Mouse (Mus musculus): Measurements from ENCODE around the gene Tm9sf2.

DNA sequence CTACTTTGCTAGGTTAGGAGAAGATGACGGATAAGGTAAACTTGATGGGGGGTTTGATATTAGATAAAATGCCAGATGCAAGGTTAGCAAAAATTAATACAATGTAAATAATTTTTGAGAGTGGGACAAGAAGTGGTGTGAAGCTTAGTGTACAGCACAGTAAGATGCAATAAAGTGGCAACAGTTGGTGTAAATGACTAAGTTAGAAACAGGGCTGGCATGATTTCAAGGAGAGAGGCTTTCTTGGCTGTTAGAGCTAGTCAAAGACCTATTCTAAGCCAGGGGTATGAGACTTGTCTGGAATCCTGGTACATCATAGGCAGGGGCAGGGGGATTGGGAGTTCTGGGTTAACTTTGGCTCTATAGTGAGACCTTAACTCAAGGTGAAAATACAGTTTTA lies 9.4 kb downstream of the Tm9sf2 start:
- TF ChIP-seq CTCF (IDR thresholded peaks at IDR 0.05; ENCODE audit: control insufficient read depth, insufficient read depth, insufficient replicate concordance, low read depth, low read length), result no peak
- TF ChIP-seq POLR2A (IDR thresholded peaks at IDR 0.05; ENCODE audit: control insufficient read depth, low read depth, low read length), result no peak

Measured in testis, adult 2 months (tissue).